Mouse (Mus musculus): ENCODE measurements around the gene Adgrv1. TPM values are rescaled to one million over a fixed set of nuclear protein-coding genes. Genes with fewer than 3 reads are reported as not detected.
A peak's percentile ranks its signal among the peaks of the same experiment; 100 is the strongest.

Adgrv1 gene
- polyA plus RNA-seq, 1 experiment from 2014 or later: 2.2 TPM

DNA sequence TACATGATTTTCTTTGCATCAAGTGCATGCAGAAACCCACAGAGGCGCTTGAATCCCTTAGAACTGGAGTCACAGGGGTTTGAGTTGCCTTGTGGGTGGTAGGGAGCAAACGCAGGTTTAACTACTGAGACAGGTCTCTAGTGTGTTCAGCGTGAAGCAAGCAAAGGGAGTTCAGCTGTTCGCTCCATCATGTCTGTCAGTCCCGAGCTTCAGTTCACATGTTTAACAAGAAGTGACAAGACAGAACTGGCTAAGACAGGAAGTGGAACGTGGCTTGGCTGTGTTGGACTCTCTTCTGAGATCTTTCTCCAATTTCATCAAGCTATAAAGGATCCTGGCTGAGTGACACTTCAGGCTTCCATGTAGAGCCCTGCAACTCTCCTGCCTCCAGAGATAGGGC lies 523.3 kb downstream of the Adgrv1 start:
- H3K9me3 ChIP-seq (ENCODE audit: low read length): no peaks in the 10 kb centered on the region
- peak overlapping the region; percentile 2; the same call in 1 of the 2 replicates for H3K27ac ChIP-seq (ENCODE audit: low read length)
- 62% methylated on average over 6 of the region's 6 CpGs for WGBS
- H3K9ac ChIP-seq (replicated peaks; ENCODE audit: low read depth): no peak overlapping the region
- H3K4me2 ChIP-seq (replicated peaks; ENCODE audit: low read depth, low read length): no peak overlapping the region
- peaks cover 5% of the 10 kb centered on the region; the same call in 1 of the 2 replicates for H3K4me1 ChIP-seq (ENCODE audit: insufficient read depth, low read depth, low read length)
- DNase-seq (ENCODE audit: low spot score): peak; percentile 23
- no peak overlapping the region for H3K4me3 ChIP-seq (ENCODE audit: low read depth, low read length)
- ATAC-seq: no peak
- TF ChIP-seq EP300 (IDR thresholded peaks at IDR 0.05) (no peak), CTCF (IDR thresholded peaks at IDR 0.05) (no peak)
- no peaks in the 10 kb centered on the region for H3K36me3 ChIP-seq (ENCODE audit: insufficient read depth, low read length)
- H3K27me3 ChIP-seq (replicated peaks; ENCODE audit: insufficient read depth, low read length): no peaks in the 10 kb centered on the region

DNA sequence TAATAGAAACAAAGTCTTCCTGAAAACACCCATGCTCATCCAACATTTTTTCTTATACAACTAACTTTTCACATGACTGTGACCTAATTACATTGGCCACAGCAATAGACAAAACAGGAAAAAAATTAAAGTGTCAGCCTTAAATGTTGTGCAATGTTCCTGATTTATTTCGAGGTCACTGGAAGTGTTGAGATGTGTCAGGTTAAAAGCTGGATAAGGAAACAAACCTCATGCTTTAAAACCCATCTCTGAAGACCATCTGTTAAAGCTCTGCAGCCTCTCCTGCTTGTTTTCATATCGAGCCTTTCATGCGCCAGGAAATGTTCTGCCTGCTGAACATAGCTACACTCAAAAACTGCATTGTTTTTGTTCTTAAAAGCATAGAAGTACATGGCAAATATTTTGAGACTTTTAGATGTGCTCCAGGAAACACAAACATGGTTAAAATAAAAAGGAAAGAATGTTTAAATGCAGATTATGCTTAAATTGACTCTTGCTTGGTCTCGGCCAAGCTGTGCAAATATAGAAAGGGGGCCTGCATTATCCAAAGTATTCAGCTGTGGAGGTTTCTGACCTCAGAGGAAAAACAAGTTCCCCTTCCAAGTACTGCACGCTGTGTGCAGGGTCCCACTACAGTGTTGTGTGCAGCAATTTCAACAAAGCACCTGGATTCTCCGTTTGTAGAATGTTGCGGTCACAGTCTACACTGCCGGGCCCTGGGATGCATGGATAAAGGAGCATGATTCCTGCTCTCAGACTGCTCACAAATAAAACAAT lies 524.2 kb downstream of the Adgrv1 start:
- Histone ChIP-seq H3K36me3 (ENCODE audit: insufficient read depth, low read length) (no peaks in the 10 kb centered on the region), H3K4me1 (ENCODE audit: insufficient read depth, low read depth, low read length) (peaks cover 5% of the 10 kb centered on the region; the same call in 1 of the 2 replicates), H3K4me3 (ENCODE audit: low read depth, low read length) (no peak overlapping the region), H3K9ac (replicated peaks; ENCODE audit: low read depth) (no peak overlapping the region), H3K9me3 (ENCODE audit: low read length) (no peaks in the 10 kb centered on the region), H3K4me2 (replicated peaks; ENCODE audit: low read depth, low read length) (no peak overlapping the region), H3K27me3 (replicated peaks; ENCODE audit: insufficient read depth, low read length) (no peaks in the 10 kb centered on the region), H3K27ac (ENCODE audit: low read length) (peak overlapping the region; percentile 48)
- DNase-seq (ENCODE audit: low spot score) (peak; percentile 83), ATAC-seq (peak; percentile 48)
- WGBS: 22% methylated on average over 8 of the region's 8 CpGs
- peak; percentile 91 for TF ChIP-seq EP300 (IDR thresholded peaks at IDR 0.05)
- TF ChIP-seq CTCF (IDR thresholded peaks at IDR 0.05): no peak

DNA sequence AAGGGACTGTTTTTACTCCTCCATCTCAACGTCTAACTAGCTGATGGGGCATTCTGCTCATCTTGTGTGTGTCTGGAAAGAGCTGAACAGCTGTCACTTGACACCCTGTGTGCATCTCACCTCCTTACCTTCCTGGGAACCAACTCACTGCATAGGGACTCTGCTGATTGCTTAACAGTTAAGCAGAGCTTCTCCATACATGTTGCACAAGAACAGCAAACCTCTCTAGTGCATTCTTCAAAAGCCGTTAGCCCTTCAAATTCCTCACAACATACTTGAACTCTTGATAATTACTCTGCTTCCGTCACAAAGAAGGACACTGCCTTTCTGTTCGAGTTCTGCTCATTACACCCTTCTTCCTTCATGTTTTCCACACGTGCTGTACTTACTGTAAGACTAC lies 525.5 kb downstream of the Adgrv1 start:
- no peak overlapping the region for H3K4me3 ChIP-seq (ENCODE audit: low read depth, low read length)
- WGBS: 33% methylated on average over 5 of the region's 5 CpGs
- H3K27ac ChIP-seq (ENCODE audit: low read length): peak overlapping the region; percentile 16; the same call in 1 of the 2 replicates
- H3K4me1 ChIP-seq (ENCODE audit: insufficient read depth, low read depth, low read length): peaks cover 5% of the 10 kb centered on the region; the same call in 1 of the 2 replicates
- DNase-seq (ENCODE audit: low spot score): peak; percentile 94
- H3K9ac ChIP-seq (replicated peaks; ENCODE audit: low read depth): no peak overlapping the region
- TF ChIP-seq EP300 (IDR thresholded peaks at IDR 0.05) (peak; percentile 100), CTCF (IDR thresholded peaks at IDR 0.05) (no peak)
- peak; percentile 85 for ATAC-seq
- H3K36me3 ChIP-seq (ENCODE audit: insufficient read depth, low read length): no peaks in the 10 kb centered on the region
- H3K27me3 ChIP-seq (replicated peaks; ENCODE audit: insufficient read depth, low read length): no peaks in the 10 kb centered on the region
- no peak overlapping the region for H3K4me2 ChIP-seq (replicated peaks; ENCODE audit: low read depth, low read length)
- H3K9me3 ChIP-seq (ENCODE audit: low read length): no peaks in the 10 kb centered on the region

DNA sequence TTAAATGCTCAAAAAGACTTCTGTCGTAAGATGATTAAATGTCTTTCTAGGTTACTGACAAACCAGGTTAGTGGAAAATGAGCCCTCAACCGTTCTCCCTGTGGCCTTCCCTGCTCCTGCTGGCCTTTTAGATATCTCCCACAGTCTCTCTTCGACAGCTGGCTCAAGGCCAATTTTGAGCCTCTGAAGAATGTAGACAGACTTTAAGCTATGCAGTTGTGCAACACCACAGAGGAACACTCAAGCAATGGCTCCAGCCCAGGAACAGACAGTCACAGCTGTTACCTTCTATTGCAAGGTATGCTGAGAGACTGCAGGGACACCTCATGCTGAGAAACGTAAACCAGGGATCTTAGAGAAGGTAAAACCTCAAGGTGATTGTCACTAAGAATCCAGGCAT lies 529.2 kb downstream of the Adgrv1 start:
- no peak overlapping the region for H3K9ac ChIP-seq (replicated peaks; ENCODE audit: low read depth)
- H3K4me1 ChIP-seq (ENCODE audit: insufficient read depth, low read depth, low read length): peaks cover 5% of the 10 kb centered on the region; the same call in 1 of the 2 replicates
- peak overlapping the region; percentile 80 for H3K27ac ChIP-seq (ENCODE audit: low read length)
- DNase-seq (ENCODE audit: low spot score) (peak; percentile 95), ATAC-seq (peak; percentile 85)
- H3K4me2 ChIP-seq (replicated peaks; ENCODE audit: low read depth, low read length): no peak overlapping the region
- H3K9me3 ChIP-seq (ENCODE audit: low read length): no peaks in the 10 kb centered on the region
- WGBS: 27% methylated on average over 4 of the region's 4 CpGs
- H3K27me3 ChIP-seq (replicated peaks; ENCODE audit: insufficient read depth, low read length): no peaks in the 10 kb centered on the region
- no peaks in the 10 kb centered on the region for H3K36me3 ChIP-seq (ENCODE audit: insufficient read depth, low read length)
- no peak overlapping the region for H3K4me3 ChIP-seq (ENCODE audit: low read depth, low read length)
- TF ChIP-seq EP300 (IDR thresholded peaks at IDR 0.05): peak; percentile 99
- peak; percentile 32 for TF ChIP-seq CTCF (IDR thresholded peaks at IDR 0.05)

DNA sequence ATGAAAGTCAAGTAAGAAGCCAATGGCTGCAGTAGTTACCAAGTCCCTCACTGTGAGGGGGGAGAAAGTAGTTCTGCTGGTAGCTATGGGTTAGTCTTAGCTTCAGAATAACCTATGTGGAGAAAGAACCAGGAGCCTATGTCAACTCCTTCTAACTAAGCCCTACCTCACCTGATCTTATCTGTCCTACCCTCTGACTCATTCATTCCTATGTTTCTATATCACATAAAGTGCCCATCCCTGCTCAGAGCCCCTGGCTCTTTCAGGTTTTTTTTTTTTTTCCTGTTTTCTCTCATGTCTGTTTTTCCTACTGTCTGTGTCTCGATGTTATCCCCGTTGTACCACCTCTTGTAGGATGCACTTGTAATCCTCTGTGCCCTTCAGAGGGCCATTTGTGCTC lies 536.5 kb downstream of the Adgrv1 start:
- DNase-seq (ENCODE audit: low spot score) (no peak), ATAC-seq (no peak)
- H3K27me3 ChIP-seq (replicated peaks; ENCODE audit: insufficient read depth, low read length): no peaks in the 10 kb centered on the region
- H3K4me1 ChIP-seq (ENCODE audit: insufficient read depth, low read depth, low read length): no peaks in the 10 kb centered on the region
- H3K9me3 ChIP-seq (ENCODE audit: low read length): no peaks in the 10 kb centered on the region
- H3K4me3 ChIP-seq (ENCODE audit: low read depth, low read length): no peak overlapping the region
- no peak overlapping the region for H3K4me2 ChIP-seq (replicated peaks; ENCODE audit: low read depth, low read length)
- 93% methylated on average over 2 of the region's 2 CpGs for WGBS
- H3K9ac ChIP-seq (replicated peaks; ENCODE audit: low read depth): no peak overlapping the region
- TF ChIP-seq CTCF (IDR thresholded peaks at IDR 0.05) (no peak), EP300 (IDR thresholded peaks at IDR 0.05) (no peak)
- no peak overlapping the region for H3K27ac ChIP-seq (ENCODE audit: low read length)
- no peaks in the 10 kb centered on the region for H3K36me3 ChIP-seq (ENCODE audit: insufficient read depth, low read length)

DNA sequence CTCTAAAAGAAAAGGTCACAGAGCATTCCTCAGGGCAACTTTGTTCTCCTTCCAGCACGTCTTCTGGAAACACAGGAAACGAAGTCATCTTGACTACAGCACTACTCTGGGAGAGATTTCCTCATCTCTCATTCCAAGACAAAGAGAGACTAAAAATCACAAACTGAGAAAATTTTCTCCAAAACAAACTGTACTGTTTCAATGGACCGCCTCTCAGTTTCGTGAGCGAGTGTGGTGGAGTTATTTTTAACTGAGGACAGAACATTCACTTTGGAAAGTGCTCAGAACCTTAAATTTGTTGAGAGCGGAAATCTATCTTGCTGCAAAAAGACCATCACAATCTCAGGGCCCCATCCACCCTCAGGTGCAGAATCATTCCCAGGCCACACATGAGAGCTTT lies 538.4 kb downstream of the Adgrv1 start:
- WGBS: 49% methylated on average over 6 of the region's 6 CpGs
- Histone ChIP-seq H3K9me3 (ENCODE audit: low read length) (no peaks in the 10 kb centered on the region), H3K27me3 (replicated peaks; ENCODE audit: insufficient read depth, low read length) (no peaks in the 10 kb centered on the region), H3K27ac (ENCODE audit: low read length) (peak overlapping the region; percentile 44; the same call in 1 of the 2 replicates), H3K36me3 (ENCODE audit: insufficient read depth, low read length) (no peaks in the 10 kb centered on the region), H3K9ac (replicated peaks; ENCODE audit: low read depth) (no peak overlapping the region), H3K4me2 (replicated peaks; ENCODE audit: low read depth, low read length) (no peak overlapping the region), H3K4me1 (ENCODE audit: insufficient read depth, low read depth, low read length) (no peaks in the 10 kb centered on the region), H3K4me3 (ENCODE audit: low read depth, low read length) (no peak overlapping the region)
- peak; percentile 51 for TF ChIP-seq EP300 (IDR thresholded peaks at IDR 0.05)
- TF ChIP-seq CTCF (IDR thresholded peaks at IDR 0.05): no peak
- ATAC-seq (peak; percentile 21; the same call in 1 of the 2 replicates), DNase-seq (ENCODE audit: low spot score) (peak; percentile 66)
